19 mouse cellular contexts compared by ENCODE assay signal in the genomic region with DNA sequence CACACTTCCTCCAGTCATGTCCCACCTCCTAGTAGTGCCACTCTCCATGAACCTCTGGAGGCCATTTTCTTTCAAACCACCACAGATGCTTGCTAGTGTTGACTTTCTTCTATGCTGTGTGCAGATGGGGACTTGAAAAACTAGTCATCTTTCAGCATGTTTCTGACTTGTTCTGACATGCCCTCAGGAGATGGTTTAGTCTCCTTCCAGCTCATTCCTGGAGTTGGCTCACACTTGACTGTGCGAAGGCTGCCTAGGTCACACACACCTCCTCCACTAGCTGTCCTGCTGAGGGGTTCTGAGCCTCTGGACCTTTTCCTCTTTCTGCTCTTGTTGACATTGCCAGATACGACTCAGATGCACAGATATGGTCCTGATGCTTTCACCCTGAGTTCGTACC.
DNase-seq lines count a peak whose midpoint lies in the region; ATAC-seq and TF ChIP-seq lines count a peak whose summit lies in the region.
"Had no signal": no experiment of that assay in that cellular context is flagged by ENCODE, and none has a peak within 500 bp of the region (broad histone marks: within the 10 kb centered on the region; RNA-seq: fewer than 3 reads in every experiment).

No protein-coding gene starts in this region.

- no peak for TF ChIP-seq RAD21 in CH12.LX (IDR thresholded peaks at IDR 0.05; ENCODE audit: low read depth, low read length)

- no peak for TF ChIP-seq POLR2A in CH12.LX (IDR thresholded peaks at IDR 0.05; ENCODE audit: low read depth, low read length)

- peak; percentile 16 for DNase-seq in embryonic facial prominence, embryonic 14.5 days (ENCODE audit: low spot score)
- no peak for DNase-seq in embryonic facial prominence, embryonic 10.5 days (ENCODE audit: low spot score)
- peak; percentile 16 for DNase-seq in CH12.LX (ENCODE audit: extremely low read depth)
- no peak for DNase-seq in spleen, postnatal 4 days (ENCODE audit: low spot score in 2 of 2)
- DNase-seq: adrenal gland, adult 2 months; adrenal gland, adult 8-10 months; adrenal gland, postnatal 10 days; adrenal gland, postnatal 14 days; adrenal gland, postnatal 25 days; adrenal gland, postnatal 36 days; B cell, adult 2 months; cerebellum, adult 11 months; cerebellum, adult 11-12 months; cerebellum, adult 18-20 months; cerebellum, adult 2 months had no signal

- no peak overlapping the region for H3K9ac ChIP-seq in embryonic facial prominence, embryonic 14.5 days (ENCODE audit: low read depth, low read length)
- no peak overlapping the region for H3K9ac ChIP-seq in CH12.LX (ENCODE audit: insufficient read depth, low read depth)

- H3K9me3 ChIP-seq in embryonic facial prominence, embryonic 14.5 days (ENCODE audit: control insufficient read depth, low read length), result no peaks in the 10 kb centered on the region
- no peaks in the 10 kb centered on the region for H3K9me3 ChIP-seq in embryonic facial prominence, embryonic 10.5 days
- H3K9me3 ChIP-seq in CH12.LX (replicated peaks; ENCODE audit: low read length), result no peaks in the 10 kb centered on the region

- no peaks in the 10 kb centered on the region for H3K79me2 ChIP-seq in CH12.LX (replicated peaks; ENCODE audit: control insufficient read depth, extremely low read depth, insufficient read depth, poor library complexity, severe bottlenecking)

- no peak; the same call in 1 of the 2 replicates for TF ChIP-seq EP300 in CH12.LX (IDR thresholded peaks at IDR 0.05; ENCODE audit: low read length)

- H3K36me3 ChIP-seq in embryonic facial prominence, embryonic 14.5 days (ENCODE audit: control insufficient read depth, insufficient read depth, low read length), result no peaks in the 10 kb centered on the region
- H3K36me3 ChIP-seq in embryonic facial prominence, embryonic 10.5 days (replicated peaks), result no peaks in the 10 kb centered on the region
- H3K36me3 ChIP-seq in CH12.LX (replicated peaks in 1 of 2; ENCODE audit: control insufficient read depth in 1 of 2, insufficient read depth in 1 of 2, low read length in 1 of 2), result no peaks in the 10 kb centered on the region
- H3K36me3 ChIP-seq: G1E had no signal

- peak; percentile 2; the same call in 1 of the 2 replicates for ATAC-seq in embryonic facial prominence, embryonic 14.5 days (ENCODE audit: low read depth)
- ATAC-seq: activated CD4-positive, CD25-positive, alpha-beta regulatory T cell, adult 4 months; CD4-positive, CD25-positive, alpha-beta regulatory T cell, adult 4 months; Patski had no signal

- in situ Hi-C loops in CH12.LX (cut with MboI; ENCODE audit: low pct_ligation_motif_present, low pct_unique_long_range_greater_than_20kb, low sequenced_read_pairs), result no loop called here

- no peaks in the 10 kb centered on the region for H3K4me1 ChIP-seq in embryonic facial prominence, embryonic 14.5 days (ENCODE audit: control insufficient read depth, insufficient read depth, low read length)
- H3K4me1 ChIP-seq in embryonic facial prominence, embryonic 10.5 days, result peaks cover 3% of the 10 kb centered on the region; the same call in 1 of the 2 replicates
- H3K4me1 ChIP-seq in CH12.LX (ENCODE audit: control insufficient read depth in 1 of 2, insufficient read depth in 2 of 2), result peaks cover 6 to 10% of the 10 kb centered on the region in 2 experiments; a peak in 1 of 4 replicates

- no peak for TF ChIP-seq CTCF in CH12.LX (conservative IDR thresholded peaks at IDR 0.05 in 1 of 2, IDR thresholded peaks at IDR 0.05 in 1 of 2; ENCODE audit: low read depth in 2 of 2, low read length in 2 of 2)

- WGBS in embryonic facial prominence, embryonic 14.5 days, result 86% methylated on average over 3 of the region's 3 CpGs
- WGBS in embryonic facial prominence, embryonic 10.5 days, result 88% methylated on average over 3 of the region's 3 CpGs

- H3K4me2 ChIP-seq in embryonic facial prominence, embryonic 14.5 days (ENCODE audit: low read depth, low read length), result no peak overlapping the region
- no peak overlapping the region for H3K4me2 ChIP-seq in CH12.LX (ENCODE audit: insufficient read depth, low read depth, poor library complexity, severe bottlenecking)

- no peaks in the 10 kb centered on the region for H3K27me3 ChIP-seq in embryonic facial prominence, embryonic 14.5 days (replicated peaks; ENCODE audit: control insufficient read depth, insufficient read depth, low read length)
- H3K27me3 ChIP-seq in embryonic facial prominence, embryonic 10.5 days (replicated peaks; ENCODE audit: low read depth, poor library complexity, severe bottlenecking), result no peaks in the 10 kb centered on the region
- no peaks in the 10 kb centered on the region for H3K27me3 ChIP-seq in CH12.LX (replicated peaks)
- H3K27me3 ChIP-seq: Patski had no signal

- no peak overlapping the region for H3K4me3 ChIP-seq in embryonic facial prominence, embryonic 14.5 days (ENCODE audit: low read depth, low read length)
- no peak overlapping the region for H3K4me3 ChIP-seq in embryonic facial prominence, embryonic 10.5 days
- no peak overlapping the region for H3K4me3 ChIP-seq in CH12.LX (replicated peaks in 1 of 3; ENCODE audit: low read depth in 2 of 3, low read length in 2 of 3, poor library complexity in 1 of 3)

- dilution Hi-C loops in CH12.LX (cut with MboI; ENCODE audit: extremely low pct_ligation_motif_present, extremely low pct_unique_long_range_greater_than_20kb, low sequenced_read_pairs), result no loop called here

- no peak overlapping the region for H3K27ac ChIP-seq in embryonic facial prominence, embryonic 14.5 days (replicated peaks; ENCODE audit: low read depth, low read length)
- no peak overlapping the region for H3K27ac ChIP-seq in embryonic facial prominence, embryonic 10.5 days (replicated peaks)
- H3K27ac ChIP-seq in CH12.LX (ENCODE audit: insufficient read depth, low read depth), result no peak overlapping the region

TF ChIP-seq in CH12.LX, 34 proteins besides CTCF, POLR2A, EP300 and RAD21:
- TF ChIP-seq UBTF (IDR thresholded peaks at IDR 0.05; ENCODE audit: low read depth, low read length) (no peak), BHLHE40 (IDR thresholded peaks at IDR 0.05; ENCODE audit: low read depth, low read length) (peak; percentile 50), POLR2AphosphoS2 (IDR thresholded peaks at IDR 0.05; ENCODE audit: low read depth, low read length) (no peak), SIN3A (IDR thresholded peaks at IDR 0.05; ENCODE audit: low read length) (no peak), ETS1 (conservative IDR thresholded peaks at IDR 0.05; ENCODE audit: low read depth, low read length) (no peak), MAFK (IDR thresholded peaks at IDR 0.05; ENCODE audit: insufficient replicate concordance, low read length) (no peak), KAT2A (IDR thresholded peaks at IDR 0.05; ENCODE audit: insufficient replicate concordance, low read length) (no peak), CHD1 (IDR thresholded peaks at IDR 0.05; ENCODE audit: low read depth, low read length) (peak; percentile 80; the same call in 1 of the 2 replicates), MEF2A (IDR thresholded peaks at IDR 0.05; ENCODE audit: borderline replicate concordance, low read depth, low read length) (no peak), USF1 (IDR thresholded peaks at IDR 0.05; ENCODE audit: low read depth, low read length) (no peak), CHD2 (IDR thresholded peaks at IDR 0.05; ENCODE audit: low read length) (no peak), MAX (IDR thresholded peaks at IDR 0.05; ENCODE audit: low read length) (no peak), E2F4 (IDR thresholded peaks at IDR 0.05; ENCODE audit: insufficient replicate concordance, low read depth, low read length) (no peak), RCOR1 (conservative IDR thresholded peaks at IDR 0.05; ENCODE audit: low read depth, low read length) (no peak), USF2 (conservative IDR thresholded peaks at IDR 0.05; ENCODE audit: low read depth, low read length) (no peak), MYC (IDR thresholded peaks at IDR 0.05; ENCODE audit: low read depth, low read length) (no peak), ELF1 (IDR thresholded peaks at IDR 0.05; ENCODE audit: low read depth, low read length) (no peak), TBP (conservative IDR thresholded peaks at IDR 0.05; ENCODE audit: low read depth, low read length) (no peak), ZMIZ1 (IDR thresholded peaks at IDR 0.05; ENCODE audit: low read depth, low read length) (no peak), HCFC1 (IDR thresholded peaks at IDR 0.05; ENCODE audit: low read depth, low read length) (no peak), SMC3 (IDR thresholded peaks at IDR 0.05; ENCODE audit: low read depth, low read length) (no peak), IRF4 (IDR thresholded peaks at IDR 0.05; ENCODE audit: low read depth, low read length) (peak; percentile 79), ZC3H11A (IDR thresholded peaks at IDR 0.05; ENCODE audit: low read depth, low read length) (no peak), JUN (IDR thresholded peaks at IDR 0.05; ENCODE audit: insufficient read depth, low read depth, low read length) (no peak), PAX5 (IDR thresholded peaks at IDR 0.05; ENCODE audit: low read length) (no peak), NRF1 (IDR thresholded peaks at IDR 0.05; ENCODE audit: low read depth, low read length) (no peak)
TF ChIP-seq in CH12.LX: peak in this region for 3.

Comparison
In these comparisons a context has a peak if more than half of its experiments do, and no peak if none do; other contexts are left out.
1. DNase-seq: peak in embryonic facial prominence, embryonic 14.5 days (single experiment) and CH12.LX (single experiment); none in embryonic facial prominence, embryonic 10.5 days (single experiment) and spleen, postnatal 4 days (0 of 2).